Mouse (Mus musculus) embryonic fibroblast, embryonic 13.5 days (primary cell): Measurements from ENCODE around the gene Cdadc1.

Experiments used
- CTCF ChIP-seq: IDR thresholded peaks from 2 replicates; pipeline ENCODE4 v1.5.1; 2011; ENCODE audit warnings: mild to moderate bottlenecking, control low read depth, low read length, moderate library complexity, borderline replicate concordance; ENCODE audit not compliant: insufficient read depth
- POLR2A ChIP-seq: IDR thresholded peaks from 2 replicates; pipeline ENCODE4 v1.6.1; 2011; ENCODE audit warnings: low read depth, mild to moderate bottlenecking, control low read depth, low read length, moderate library complexity

- TF ChIP-seq CTCF: no peak
- TF ChIP-seq POLR2A: no peak
Measured at GRCm38 (mm10) chr14:59598260-59598627, 485 bp upstream of the Cdadc1 start.
